Mouse (Mus musculus) erythroblast, embryonic 14.5 days (primary cell): ENCODE results near the gene Selplg.

Source experiments
- GATA1 ChIP-seq: IDR thresholded peaks from 2 replicates; pipeline ENCODE4 v1.6.1; 2012; ENCODE audit warnings: low read length, inconsistent platforms, mixed read lengths
- TAL1 ChIP-seq: IDR thresholded peaks from 3 replicates; pipeline ENCODE4 v1.6.1; 2012; ENCODE audit warnings: low read length, inconsistent platforms, mixed read lengths

DNA sequence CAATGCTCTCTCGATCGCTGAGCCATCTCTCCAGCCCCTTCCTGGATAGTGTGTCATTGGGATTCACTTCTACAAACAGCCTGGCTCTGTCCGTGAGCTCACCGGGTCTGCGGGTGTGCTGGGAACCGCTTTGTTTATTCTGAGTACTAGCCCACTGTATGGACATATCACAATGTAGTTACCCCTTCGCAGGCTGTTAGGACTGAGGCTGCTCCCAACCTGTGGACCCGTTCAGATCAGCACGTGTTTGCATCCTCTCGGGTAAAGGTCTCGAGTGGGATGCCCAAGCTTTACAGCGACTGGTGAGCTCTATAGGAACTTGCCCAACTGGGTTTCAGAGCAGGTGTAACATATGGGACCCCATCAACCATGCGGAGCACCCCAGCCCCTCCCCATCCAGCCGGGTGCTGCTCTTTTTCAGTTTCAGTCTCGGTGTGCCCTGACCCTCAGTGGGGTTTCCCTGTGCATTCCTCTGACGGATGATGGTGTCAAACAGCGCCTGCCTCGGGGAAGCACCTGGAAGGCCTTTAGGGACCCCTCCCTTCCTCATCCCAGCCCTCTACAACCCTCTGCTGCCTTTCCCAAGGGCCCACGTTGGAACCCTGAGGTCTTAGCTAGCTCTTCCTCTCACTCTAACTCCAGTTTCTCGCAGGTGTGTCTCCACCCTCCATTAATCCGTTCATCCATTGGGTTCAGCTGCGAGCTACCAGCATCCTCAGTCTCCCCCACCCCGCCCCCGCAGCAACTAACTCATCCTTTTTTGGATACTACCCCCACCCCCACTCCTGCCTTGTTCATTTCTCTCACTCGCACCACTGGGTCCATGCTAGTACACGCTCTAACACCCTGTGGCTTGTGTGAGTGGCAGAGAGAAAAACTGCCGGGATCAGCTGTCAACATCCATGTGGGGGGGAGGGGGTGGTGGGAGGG is 18.1 kb downstream of the Selplg start:
- TF ChIP-seq GATA1 (no peak), TAL1 (no peak)
